Comparison of ENCODE assay signal across 8 mouse cellular contexts in the genomic region with DNA sequence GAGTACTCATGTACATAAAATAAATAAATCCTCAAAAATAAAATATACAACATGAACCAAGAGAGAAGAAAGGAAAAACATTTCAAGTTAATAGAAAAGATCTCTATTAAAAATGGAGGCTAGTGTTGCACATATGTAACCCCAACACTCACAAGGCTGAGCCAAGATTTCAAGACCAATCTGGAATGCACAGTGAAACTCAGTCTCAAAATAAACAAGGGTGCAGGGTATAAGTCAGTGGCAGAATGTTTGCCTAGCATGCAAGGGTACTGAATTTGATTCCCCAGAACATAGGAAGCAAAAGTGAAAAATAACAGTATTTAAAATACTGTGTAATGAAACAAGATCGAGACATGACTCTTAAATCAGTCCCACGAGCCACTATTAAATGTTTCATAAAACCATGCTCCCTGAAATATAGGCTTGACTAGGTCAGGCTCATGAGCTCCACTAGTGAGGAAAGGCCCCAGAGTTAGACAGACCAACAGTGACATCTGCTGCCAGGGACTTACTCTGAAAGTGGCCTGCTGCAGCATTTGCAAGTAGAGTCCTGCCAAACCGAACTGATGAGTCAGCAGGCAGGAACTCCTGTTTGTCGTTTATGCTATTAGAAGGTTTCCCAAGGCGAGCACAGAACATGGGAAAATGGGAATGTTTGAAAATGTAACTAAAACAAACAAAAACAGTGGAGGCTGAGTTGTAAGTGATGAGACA.
A peak's percentile ranks its signal among the peaks of the same experiment; 100 is the strongest.
DNase-seq lines count a peak whose midpoint lies in the region; ATAC-seq and TF ChIP-seq lines count a peak whose summit lies in the region.

No protein-coding gene starts in this region.

- 45% methylated on average over 5 of the region's 5 CpGs for WGBS in hindbrain, postnatal 0 days
- 25% methylated on average over 5 of the region's 5 CpGs for WGBS in stomach, postnatal 0 days

- DNase-seq in 416B (ENCODE audit: low read depth): peak; percentile 36
- peak; percentile 77 for DNase-seq in adrenal gland, adult 2 months
- DNase-seq in frontal cortex, postnatal 25 days (ENCODE audit: low spot score in 2 of 2): peak; percentile 22 to 30
- peak; percentile 65 for DNase-seq in hindbrain, postnatal 0 days (ENCODE audit: low spot score)
- DNase-seq in layer of hippocampus, postnatal 25 days (ENCODE audit: extremely low spot score in 1 of 2, low spot score in 1 of 2): peak; percentile 28 to 46
- DNase-seq in lung, postnatal 4 days: peak; percentile 75 to 83
- peak; percentile 44 for DNase-seq in stomach, postnatal 0 days (ENCODE audit: low spot score)
- no peak for DNase-seq in thymus, postnatal 4 days

- H3K9me3 ChIP-seq in hindbrain, postnatal 0 days (ENCODE audit: low read length): no peaks in the 10 kb centered on the region
- H3K9me3 ChIP-seq in stomach, postnatal 0 days (ENCODE audit: control insufficient read depth, low read length): no peaks in the 10 kb centered on the region

- no peak overlapping the region for H3K27ac ChIP-seq in hindbrain, postnatal 0 days
- H3K27ac ChIP-seq in stomach, postnatal 0 days (replicated peaks): 0 out of 2 replicates have a peak overlapping the region, but pooled peaks have one; percentile 30

- no peaks in the 10 kb centered on the region for H3K27me3 ChIP-seq in hindbrain, postnatal 0 days (ENCODE audit: insufficient read depth, low read length)
- H3K27me3 ChIP-seq in stomach, postnatal 0 days (ENCODE audit: control insufficient read depth, insufficient read depth, low read length): no peaks in the 10 kb centered on the region

- no peaks in the 10 kb centered on the region for H3K36me3 ChIP-seq in hindbrain, postnatal 0 days (ENCODE audit: insufficient read depth, low read length)
- H3K36me3 ChIP-seq in stomach, postnatal 0 days (ENCODE audit: control insufficient read depth, insufficient read depth, low read length): no peaks in the 10 kb centered on the region

- no peak overlapping the region for H3K4me3 ChIP-seq in hindbrain, postnatal 0 days (ENCODE audit: low read length)
- H3K4me3 ChIP-seq in stomach, postnatal 0 days (ENCODE audit: low read depth, low read length): no peak overlapping the region

- H3K9ac ChIP-seq in hindbrain, postnatal 0 days (replicated peaks; ENCODE audit: low read length): no peak overlapping the region
- no peak overlapping the region for H3K9ac ChIP-seq in stomach, postnatal 0 days (ENCODE audit: low read length)

- peak; percentile 57 for TF ChIP-seq CTCF in hindbrain, postnatal 0 days (IDR thresholded peaks at IDR 0.05; ENCODE audit: low read depth)
- TF ChIP-seq CTCF in stomach, postnatal 0 days (IDR thresholded peaks at IDR 0.05; ENCODE audit: low read depth): peak; percentile 82

- H3K4me1 ChIP-seq in hindbrain, postnatal 0 days (ENCODE audit: insufficient read depth, low read length): no peaks in the 10 kb centered on the region
- no peaks in the 10 kb centered on the region for H3K4me1 ChIP-seq in stomach, postnatal 0 days (replicated peaks; ENCODE audit: control insufficient read depth, insufficient read depth)

- H3K4me2 ChIP-seq in hindbrain, postnatal 0 days (ENCODE audit: low read depth, low read length): no peak overlapping the region
- no peak overlapping the region for H3K4me2 ChIP-seq in stomach, postnatal 0 days (replicated peaks; ENCODE audit: low read depth)

- TF ChIP-seq EP300 in stomach, postnatal 0 days (optimal IDR thresholded peaks at IDR 0.05): peak; percentile 10

- 0 out of 2 replicates have a peak, but pooled peaks have one; percentile 58 for ATAC-seq in hindbrain, postnatal 0 days
- ATAC-seq in stomach, postnatal 0 days (ENCODE audit: low FRiP score, low TSS enrichment): peak; percentile 82; the same call in 1 of the 2 replicates
